Mouse (Mus musculus) heart, postnatal 0 days (tissue): Measurements from ENCODE around the gene Rgs6.

Experiments
- CTCF ChIP-seq: IDR thresholded peaks from 2 replicates; pipeline ENCODE4 v1.5.1; 2016; ENCODE audit warnings: antibody characterized with exemption, control low read depth, low read depth
- EP300 ChIP-seq: IDR thresholded peaks from 2 replicates; pipeline ENCODE4 v1.6.1; 2016; ENCODE audit warnings: antibody characterized with exemption, low read depth

DNA sequence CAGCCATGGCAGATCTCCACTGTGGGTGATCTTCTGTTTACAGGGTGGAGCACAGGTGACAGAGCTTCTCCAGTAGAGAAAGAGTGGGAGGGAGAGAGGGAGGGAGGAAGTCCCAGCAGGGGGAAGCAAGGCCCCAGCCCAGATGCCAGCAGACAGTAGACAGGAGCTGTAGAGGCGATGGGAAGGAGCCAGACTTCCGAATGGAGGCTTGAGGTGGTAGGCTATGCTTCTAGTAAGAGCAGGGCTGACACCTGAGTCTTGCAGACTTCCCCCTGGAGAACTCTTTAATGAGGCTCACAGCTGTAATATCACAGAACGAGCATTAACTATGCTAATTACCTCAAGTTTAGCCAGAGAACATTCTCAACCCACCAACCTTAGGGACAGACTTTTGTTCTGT, 613.6 kb downstream of the Rgs6 start:
- TF ChIP-seq EP300 (no peak), CTCF (no peak)
